Mouse (Mus musculus) heart, postnatal 0 days (tissue): ENCODE results near the gene Ubxn10.

Source experiments
- CTCF ChIP-seq: IDR thresholded peaks from 2 replicates; pipeline ENCODE4 v1.5.1; 2016; ENCODE audit warnings: antibody characterized with exemption, control low read depth, low read depth
- EP300 ChIP-seq: IDR thresholded peaks from 2 replicates; pipeline ENCODE4 v1.6.1; 2016; ENCODE audit warnings: antibody characterized with exemption, low read depth

DNA sequence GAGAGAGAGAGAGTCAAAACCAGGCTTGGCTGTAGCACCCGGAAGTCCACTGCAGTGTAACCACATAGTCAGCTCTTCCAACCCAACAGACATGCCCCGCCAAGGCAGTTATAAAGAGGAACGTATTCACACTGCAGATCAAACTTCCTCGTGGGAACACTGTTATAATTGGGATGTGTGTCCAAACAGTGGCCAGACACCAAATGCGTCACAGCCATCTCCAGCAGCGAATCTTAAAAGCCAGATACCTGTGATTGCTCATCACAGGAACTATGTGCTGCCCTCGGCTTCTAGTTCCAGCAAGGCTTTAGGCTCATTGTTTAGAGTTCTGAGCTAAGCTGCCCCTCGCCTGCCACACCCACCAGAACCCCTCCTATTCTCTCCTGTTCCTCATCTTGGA lies 34.4 kb downstream of the Ubxn10 start:
- TF ChIP-seq CTCF (no peak), EP300 (no peak)
